Mouse (Mus musculus): Measurements from ENCODE around the gene Ctnnd2.

Ctnnd2 gene

GRCm38 (mm10) chr15:30513122-30513521 is 340.7 kb downstream of the Ctnnd2 start:
- DNase-seq (ENCODE audit: low read depth) = no peak

- DNase-seq (ENCODE audit: low read depth) = no peak
These were observed 343.0 kb downstream of the Ctnnd2 start for GRCm38 (mm10) chr15:30515425-30515824.

- DNase-seq (ENCODE audit: low read depth) = no peak
These were observed 369.1 kb downstream of the Ctnnd2 start for GRCm38 (mm10) chr15:30541459-30541858.

GRCm38 (mm10) chr15:30548263-30548662 is 375.9 kb downstream of the Ctnnd2 start:
- DNase-seq (ENCODE audit: low read depth) = no peak

DNA sequence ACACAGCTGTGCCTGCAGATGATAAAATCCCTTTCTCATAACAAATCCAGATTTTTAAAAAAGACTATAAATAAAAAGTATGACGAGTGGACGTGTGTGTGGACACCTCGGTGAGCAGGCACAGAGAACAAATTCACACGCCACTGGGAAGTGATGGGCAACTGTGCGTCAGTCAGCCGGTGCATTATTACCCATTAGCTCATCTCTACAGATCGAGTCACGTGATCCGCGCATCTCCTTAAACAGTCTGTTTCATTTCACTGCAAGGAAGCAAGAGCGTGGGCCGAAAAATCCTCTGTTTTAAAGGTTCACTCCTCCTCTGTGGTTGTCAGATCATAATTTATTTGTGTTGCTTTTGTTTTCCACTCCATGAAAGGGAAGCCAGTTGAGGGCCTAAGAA is 378.6 kb downstream of the Ctnnd2 start:
- no peak for DNase-seq (ENCODE audit: low read depth)

DNA sequence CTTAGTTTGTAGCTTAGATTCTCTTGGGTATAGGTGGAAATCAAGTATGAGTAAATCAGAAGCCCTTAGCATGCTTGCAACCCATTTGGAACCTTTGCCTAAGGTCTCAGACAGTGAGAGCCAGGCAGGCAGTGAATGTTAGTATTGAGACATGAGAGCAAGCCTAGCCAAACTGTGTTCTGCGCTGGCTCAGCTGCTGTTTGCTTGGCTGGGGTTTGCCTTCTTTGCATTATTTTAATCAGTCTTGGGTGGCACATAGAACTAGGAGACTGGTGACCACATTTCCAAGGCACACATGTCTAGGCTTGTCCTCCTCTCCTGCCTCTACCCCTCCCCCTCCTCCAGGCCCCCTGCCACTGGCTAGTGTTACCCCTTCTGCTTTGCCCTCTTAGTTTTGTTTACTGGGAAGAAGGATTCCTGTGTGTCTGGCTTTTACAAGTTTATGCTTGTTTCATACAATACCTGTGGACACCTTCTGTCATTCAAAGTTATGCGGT is 381.6 kb downstream of the Ctnnd2 start:
- DNase-seq (ENCODE audit: low read depth) = no peak

DNA sequence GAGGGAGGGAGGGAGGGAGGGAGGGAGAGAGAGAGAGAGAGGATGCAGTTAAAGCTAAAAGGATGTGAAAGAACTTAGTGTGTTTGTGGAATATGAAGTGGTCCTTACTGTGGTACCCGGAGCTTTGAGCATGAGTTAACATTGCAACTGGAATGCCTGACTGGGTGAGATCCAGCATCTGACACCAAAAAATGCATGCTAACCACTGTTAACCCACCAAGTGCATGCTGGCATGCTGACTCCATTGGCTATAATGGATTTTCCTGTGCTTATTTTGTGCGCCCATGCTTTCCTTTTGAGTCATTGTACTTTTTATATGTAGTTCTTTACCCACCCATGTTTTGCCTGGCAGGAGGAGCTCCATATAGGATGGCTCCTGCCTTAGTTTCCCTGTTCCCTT is 383.4 kb downstream of the Ctnnd2 start:
- DNase-seq (ENCODE audit: low read depth) = no peak

DNA sequence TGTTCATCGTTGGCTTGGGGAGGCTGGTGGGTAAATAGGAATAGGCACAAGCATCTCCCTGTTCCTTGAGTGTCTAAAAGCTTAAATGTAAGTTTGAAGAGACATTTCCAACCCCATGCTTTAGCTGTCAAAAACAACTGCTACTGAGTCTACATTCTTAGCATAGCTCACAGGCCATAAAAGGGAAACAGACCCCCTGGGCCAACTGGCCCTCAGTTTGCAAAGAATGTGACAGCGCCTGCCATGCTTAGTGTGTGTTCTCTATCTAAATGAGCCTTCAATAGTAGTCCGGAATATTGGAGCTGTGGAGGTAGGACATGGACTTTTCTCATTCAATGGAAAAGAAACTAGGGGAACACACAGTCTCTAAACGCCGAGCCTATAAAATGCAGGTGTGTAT is 390.0 kb downstream of the Ctnnd2 start:
- no peak for DNase-seq (ENCODE audit: low read depth)

DNA sequence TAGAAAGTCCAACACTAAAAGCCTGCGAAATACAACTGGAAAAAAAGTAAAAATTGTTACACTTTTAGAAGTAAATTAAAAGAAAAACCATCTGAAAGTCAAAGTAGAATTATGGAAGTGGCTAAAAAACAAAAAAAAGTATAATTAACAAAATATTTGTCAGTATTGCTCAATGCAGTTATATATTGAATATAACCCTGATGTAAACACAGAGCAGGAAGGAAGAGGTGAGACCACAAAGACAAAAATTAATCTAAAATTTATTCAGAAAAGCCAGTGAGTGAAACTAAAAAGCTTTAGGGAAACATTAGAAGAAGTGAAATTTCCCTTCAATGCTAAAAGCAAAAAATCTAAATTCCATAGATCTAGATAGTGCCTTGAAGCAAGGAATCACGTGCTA is 392.2 kb downstream of the Ctnnd2 start:
- DNase-seq (ENCODE audit: low read depth) = no peak

- no peak for DNase-seq (ENCODE audit: low read depth)
These were observed 397.9 kb downstream of the Ctnnd2 start for GRCm38 (mm10) chr15:30570254-30570800.

DNA sequence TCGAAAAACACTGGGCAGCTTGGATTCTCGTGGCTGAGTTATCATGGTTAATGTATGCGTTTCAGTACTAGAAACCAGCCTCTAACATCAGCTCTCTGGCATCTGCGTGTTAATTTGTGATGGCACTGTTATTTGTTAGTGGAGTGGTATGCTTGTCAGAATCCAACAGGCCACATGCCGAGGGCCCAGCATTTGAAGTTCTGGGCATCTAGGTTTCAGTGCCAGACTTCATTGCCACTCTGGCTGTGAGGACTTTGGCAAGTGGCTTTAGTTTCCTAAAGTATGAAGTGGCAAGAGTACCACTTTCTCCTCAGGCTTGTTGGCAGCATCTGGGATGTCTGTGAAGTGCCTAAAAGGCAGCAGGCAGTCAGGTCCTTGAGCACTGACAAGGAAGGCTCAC is 415.1 kb downstream of the Ctnnd2 start:
- no peak for DNase-seq (ENCODE audit: low read depth)

- DNase-seq (ENCODE audit: low read depth) = no peak
These were observed 418.5 kb downstream of the Ctnnd2 start for GRCm38 (mm10) chr15:30590865-30591264.

DNA sequence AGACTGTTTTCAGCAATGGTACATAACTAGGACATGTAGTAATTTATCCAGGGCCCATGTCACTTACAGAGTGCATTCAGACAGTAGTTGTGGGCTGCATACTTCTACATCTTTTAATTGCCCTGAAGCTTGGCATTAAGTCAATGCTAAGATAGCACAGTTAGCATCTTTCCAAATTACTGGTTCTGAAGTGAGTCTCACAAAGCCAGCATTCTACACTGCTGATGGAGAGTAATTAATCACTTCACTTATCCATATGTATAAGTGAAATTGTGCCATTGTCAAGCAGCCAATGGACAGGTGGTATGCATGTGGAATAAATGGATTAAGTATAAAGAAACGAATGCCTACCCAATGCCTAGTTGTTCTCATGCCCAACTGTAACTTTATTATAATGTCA is 423.1 kb downstream of the Ctnnd2 start:
- no peak for DNase-seq (ENCODE audit: low read depth)

DNA sequence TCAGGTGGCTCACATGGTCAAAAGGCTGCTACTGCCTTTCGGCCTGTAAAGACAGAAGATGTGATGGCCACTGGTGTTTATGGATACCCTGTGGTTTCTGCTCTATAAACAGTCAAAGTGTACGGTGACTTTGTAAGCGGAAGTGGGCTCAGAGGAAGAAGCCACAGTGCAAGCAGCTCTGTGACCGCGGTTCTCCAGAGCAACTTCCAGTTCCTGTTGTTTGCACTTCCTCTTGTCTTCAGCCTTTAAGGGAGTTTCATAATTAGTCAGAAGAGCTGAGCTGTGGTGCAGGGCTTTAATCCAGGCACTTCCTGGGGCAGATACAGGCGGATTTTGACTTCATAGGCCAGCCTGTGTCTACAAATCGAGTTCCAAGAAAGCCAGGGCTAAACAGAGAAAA is 438.2 kb downstream of the Ctnnd2 start:
- peak; percentile 77 for DNase-seq (ENCODE audit: low read depth)

DNA sequence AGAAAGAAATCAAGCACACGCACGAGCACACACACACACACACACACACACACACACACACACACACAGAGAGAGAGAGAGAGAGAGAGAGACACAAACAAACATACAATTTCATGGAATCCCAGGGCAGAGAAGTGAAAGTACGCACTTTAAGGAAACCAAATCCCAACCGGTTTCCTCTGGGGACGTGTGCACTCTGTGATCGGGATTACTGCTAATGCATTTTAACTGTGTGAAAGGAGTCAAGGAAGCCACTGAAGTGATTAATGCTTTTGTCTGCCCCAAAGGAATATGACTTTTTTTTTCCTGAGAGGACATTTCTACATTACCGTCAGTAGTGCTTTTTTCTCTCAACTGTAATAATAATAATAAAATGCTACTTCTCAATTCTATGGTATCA is 443.1 kb downstream of the Ctnnd2 start:
- DNase-seq (ENCODE audit: low read depth) = no peak

GRCm38 (mm10) chr15:30616861-30617260 is 444.5 kb downstream of the Ctnnd2 start:
- no peak for DNase-seq (ENCODE audit: low read depth)

GRCm38 (mm10) chr15:30617932-30618331 is 445.5 kb downstream of the Ctnnd2 start:
- DNase-seq (ENCODE audit: low read depth) = no peak

GRCm38 (mm10) chr15:30628524-30628923 is 456.1 kb downstream of the Ctnnd2 start:
- DNase-seq (ENCODE audit: low read depth) = no peak

GRCm38 (mm10) chr15:30632113-30632735 is 459.8 kb downstream of the Ctnnd2 start:
- no peak for DNase-seq (ENCODE audit: low read depth)

- DNase-seq (ENCODE audit: low read depth) = no peak
These were observed 461.5 kb downstream of the Ctnnd2 start for GRCm38 (mm10) chr15:30633917-30634316.

- no peak for DNase-seq (ENCODE audit: low read depth)
These were observed 462.1 kb downstream of the Ctnnd2 start for GRCm38 (mm10) chr15:30634522-30634921.

- no peak for DNase-seq (ENCODE audit: low read depth)
These were observed 468.3 kb downstream of the Ctnnd2 start for GRCm38 (mm10) chr15:30640651-30641050.

- no peak for DNase-seq (ENCODE audit: low read depth)
These were observed 473.3 kb downstream of the Ctnnd2 start for GRCm38 (mm10) chr15:30645688-30646087.
